Mouse (Mus musculus): ENCODE data around the gene Dusp28. TPM values are rescaled to one million over a fixed set of nuclear protein-coding genes. Genes with fewer than 3 reads are reported as not detected.

Gene Dusp28
- total and polyA plus RNA-seq, 3 experiments, result 11.9 to 12.0 TPM; not detected in 1

GRCm38 (mm10) chr1:92920474-92921200 lies 13.9 kb downstream of the Dusp28 start (continued):
- peak; percentile 61; the same call in 1 of the 2 replicates for TF ChIP-seq POLR2AphosphoS2 (IDR thresholded peaks at IDR 0.05; ENCODE audit: low read length)
- no peak for TF ChIP-seq MXI1 (IDR thresholded peaks at IDR 0.05; ENCODE audit: low read depth, low read length)
- no peak for TF ChIP-seq SMC3 (IDR thresholded peaks at IDR 0.05; ENCODE audit: low read depth, low read length)
- 0 out of 2 replicates have a peak, but pooled peaks have one; percentile 46 for TF ChIP-seq MYC (IDR thresholded peaks at IDR 0.05; ENCODE audit: low read depth, low read length)
- TF ChIP-seq ZNF384 (IDR thresholded peaks at IDR 0.05; ENCODE audit: low read depth, low read length), result no peak
- no peak for TF ChIP-seq CTCF (IDR thresholded peaks at IDR 0.05 in 2 of 3, conservative IDR thresholded peaks at IDR 0.05 in 1 of 3; ENCODE audit: control insufficient read depth in 1 of 3, insufficient read depth in 1 of 3, low read depth in 2 of 3, low read length in 3 of 3, poor library complexity in 1 of 3, severe bottlenecking in 1 of 3)
- TF ChIP-seq E2F4 (IDR thresholded peaks at IDR 0.05; ENCODE audit: borderline replicate concordance, low read depth, low read length), result no peak
- TF ChIP-seq RCOR1 (IDR thresholded peaks at IDR 0.05; ENCODE audit: low read depth, low read length), result no peak
- peak; percentile 31; the same call in 1 of the 2 replicates for TF ChIP-seq BHLHE40 (IDR thresholded peaks at IDR 0.05; ENCODE audit: borderline replicate concordance, low read depth, low read length)
- TF ChIP-seq TAL1 (IDR thresholded peaks at IDR 0.05; ENCODE audit: low read length), result no peak

- no peak for TF ChIP-seq TBP (IDR thresholded peaks at IDR 0.05; ENCODE audit: low read depth, low read length)
- no peak for TF ChIP-seq ETS1 (IDR thresholded peaks at IDR 0.05; ENCODE audit: low read depth, low read length)
- no peak for TF ChIP-seq UBTF (IDR thresholded peaks at IDR 0.05; ENCODE audit: borderline replicate concordance, insufficient read depth, low read depth, low read length)
- TF ChIP-seq MYB (IDR thresholded peaks at IDR 0.05; ENCODE audit: low read depth, low read length), result no peak
- no peak for TF ChIP-seq EP300 (IDR thresholded peaks at IDR 0.05; ENCODE audit: low read depth in 1 of 2, low read length in 2 of 2)
- TF ChIP-seq POLR2A (IDR thresholded peaks at IDR 0.05; ENCODE audit: control insufficient read depth in 1 of 2, insufficient read depth in 1 of 2, low read depth in 1 of 2, low read length in 2 of 2, poor library complexity in 1 of 2), result no peak
- no peak for TF ChIP-seq GATA1 (IDR thresholded peaks at IDR 0.05; ENCODE audit: low read depth, low read length)
- TF ChIP-seq GABPA (IDR thresholded peaks at IDR 0.05; ENCODE audit: low read depth, low read length), result no peak
- TF ChIP-seq SIN3A (IDR thresholded peaks at IDR 0.05; ENCODE audit: low read length), result no peak
- TF ChIP-seq MYC (IDR thresholded peaks at IDR 0.05; ENCODE audit: low read depth, low read length), result no peak
- TF ChIP-seq MAFK (IDR thresholded peaks at IDR 0.05; ENCODE audit: borderline replicate concordance, low read depth, low read length), result no peak
- TF ChIP-seq SMC3 (IDR thresholded peaks at IDR 0.05; ENCODE audit: low read depth, low read length), result no peak
- no peak for TF ChIP-seq POLR2AphosphoS5 (IDR thresholded peaks at IDR 0.05; ENCODE audit: borderline replicate concordance, low read depth, low read length)
- no peak for TF ChIP-seq USF1 (IDR thresholded peaks at IDR 0.05; ENCODE audit: low read depth, low read length)
- Histone ChIP-seq H3K79me2 (ENCODE audit: control insufficient read depth, insufficient read depth, low read length, poor library complexity) (no peaks in the 10 kb centered on the region), H3K9ac (ENCODE audit: control insufficient read depth, low read depth, low read length, poor library complexity, severe bottlenecking) (no peak overlapping the region), H3K4me1 (ENCODE audit: control insufficient read depth in 1 of 2, insufficient read depth in 2 of 2, low read length in 2 of 2) (peaks cover 0 to 6% of the 10 kb centered on the region in 2 experiments; a peak in 1 of 4 replicates), H3K27ac (ENCODE audit: control insufficient read depth, low read depth, low read length) (no peak overlapping the region), H3K4me3 (ENCODE audit: control insufficient read depth in 1 of 2, insufficient read depth in 1 of 2, low read depth in 2 of 2, low read length in 2 of 2) (no peak overlapping the region), H3K9me3 (replicated peaks; ENCODE audit: insufficient read depth, low read length) (no peaks in the 10 kb centered on the region), H3K27me3 (ENCODE audit: control insufficient read depth in 1 of 2, insufficient read depth in 2 of 2, low read length in 2 of 2) (no peaks in the 10 kb centered on the region), H3K36me3 (ENCODE audit: control insufficient read depth in 1 of 2, insufficient read depth in 2 of 2, low read length in 2 of 2) (no peaks in the 10 kb centered on the region; a peak in 1 of 4 replicates)
- DNase-seq (ENCODE audit: low read depth, low spot score), result no peak
These were observed 14.7 kb downstream of the Dusp28 start for GRCm38 (mm10) chr1:92921496-92921895.

Data from MEL (cell line).